Mouse (Mus musculus) limb, embryonic 12.5 days (tissue): Measurements from ENCODE around the gene Lpar3. TPM values are rescaled to one million over a fixed set of nuclear protein-coding genes. Genes with fewer than 3 reads are reported as not detected.

Source experiments
- ATAC-seq: fragments of 200-750 bp; cut with Nextera tagmentation; 2 replicates; pipeline ENCODE4 v1.8.0; 2017; ENCODE audit warnings: low read depth, moderate TSS enrichment; ENCODE audit not compliant: insufficient number of reproducible peaks, insufficient read depth, low FRiP score, low TSS enrichment
- H3K27ac ChIP-seq: fragments of 300-500 bp; sonication (generic); 2 replicates; pipeline ENCODE4 v1.5.1; 2016; ENCODE audit warnings: mild to moderate bottlenecking, moderate library complexity
- H3K27me3 ChIP-seq: fragments of 300-500 bp; sonication (generic); 2 replicates; pipeline ENCODE4 v1.6.1; 2016; ENCODE audit warnings: mild to moderate bottlenecking, moderate library complexity
- H3K36me3 ChIP-seq: fragments of 300-500 bp; sonication (generic); 2 replicates; pipeline ENCODE4 v1.6.1; 2016; ENCODE audit warnings: mild to moderate bottlenecking, moderate library complexity
- H3K4me1 ChIP-seq: fragments of 300-500 bp; sonication (generic); replicated peaks from 2 replicates; pipeline ENCODE4 v1.6.1; 2016
- H3K4me2 ChIP-seq: fragments of 300-500 bp; sonication (generic); 2 replicates; pipeline ENCODE4 v1.6.1; 2016; ENCODE audit warnings: mild to moderate bottlenecking, moderate library complexity
- H3K4me3 ChIP-seq: fragments of 300-500 bp; sonication (generic); replicated peaks from 2 replicates; pipeline ENCODE4 v1.5.1; 2016; ENCODE audit warnings: mild to moderate bottlenecking
- H3K9ac ChIP-seq: fragments of 300-500 bp; sonication (generic); replicated peaks from 2 replicates; pipeline ENCODE4 v1.6.1; 2016; ENCODE audit warnings: mild to moderate bottlenecking, moderate library complexity
- H3K9me3 ChIP-seq: fragments of 300-500 bp; sonication (generic); 2 replicates; pipeline ENCODE4 v1.6.1; 2016; ENCODE audit warnings: mild to moderate bottlenecking, moderate library complexity
- WGBS: fragments of 180-500 bp; shearing (Covaris S2); methylation state at CpG from one replicate; pipeline ENCODE4 v1.1.7; 2016; 5-methylcytosine and 5-hydroxymethylcytosine counted together
- polyA plus RNA-seq: library from polyadenylated mRNA; unstranded; fragments of >200 nt; fragmentation: Nextera tagmentation; extraction: Ambion mirVana; gene quantifications from 2 replicates; pipeline ENCODE4 v1.2.1, GENCODE M21; 2016

Gene Lpar3
- polyA plus RNA-seq, 1 experiment from 2014 or later = 0.64 TPM

- H3K4me1 ChIP-seq = peaks cover 21% of the 10 kb centered on the region
- no peak overlapping the region for H3K4me2 ChIP-seq
- H3K27ac ChIP-seq = no peak overlapping the region
- no peak overlapping the region for H3K9ac ChIP-seq
- H3K27me3 ChIP-seq = no peaks in the 10 kb centered on the region
- H3K9me3 ChIP-seq = no peaks in the 10 kb centered on the region
- no peak for ATAC-seq
- no peaks in the 10 kb centered on the region for H3K36me3 ChIP-seq
- 69% methylated on average over 11 of the region's 11 CpGs for WGBS
- no peak overlapping the region for H3K4me3 ChIP-seq
Observed at GRCm38 (mm10) chr3:146331819-146332218, 111.1 kb downstream of the Lpar3 start.

DNA sequence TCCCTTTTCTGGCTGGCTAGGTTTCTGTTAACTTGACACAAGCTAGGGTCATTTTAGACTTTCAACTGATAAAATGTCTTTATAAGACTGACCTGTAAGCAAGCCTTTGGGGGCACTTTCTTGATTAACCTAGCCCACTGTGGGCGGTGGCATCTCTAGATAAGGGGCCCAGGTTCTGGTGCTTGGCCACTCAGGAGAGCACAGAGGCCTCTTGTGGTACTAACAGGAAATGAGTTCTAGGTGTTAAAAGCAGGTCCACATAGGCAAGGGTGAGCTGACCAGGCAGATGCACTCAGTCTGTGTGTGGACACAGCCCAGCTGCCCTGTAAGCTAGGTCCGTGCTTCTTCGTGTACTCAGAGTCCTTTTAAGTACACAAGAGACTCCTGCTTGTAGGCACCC lies 112.5 kb downstream of the Lpar3 start:
- Histone ChIP-seq H3K36me3 (no peaks in the 10 kb centered on the region), H3K4me3 (no peak overlapping the region), H3K27ac (no peak overlapping the region), H3K27me3 (no peaks in the 10 kb centered on the region), H3K4me2 (no peak overlapping the region), H3K4me1 (peaks cover 27% of the 10 kb centered on the region), H3K9ac (no peak overlapping the region), H3K9me3 (no peaks in the 10 kb centered on the region)
- 89% methylated on average over 3 of the region's 3 CpGs for WGBS
- no peak for ATAC-seq

GRCm38 (mm10) chr3:146334070-146334469 lies 113.3 kb downstream of the Lpar3 start:
- 29% methylated on average over 7 of the region's 7 CpGs for WGBS
- no peaks in the 10 kb centered on the region for H3K36me3 ChIP-seq
- H3K27ac ChIP-seq = 0 out of 2 replicates have a peak overlapping the region, but pooled peaks have one; percentile 17
- peaks cover 22% of the 10 kb centered on the region for H3K4me1 ChIP-seq
- H3K4me3 ChIP-seq = no peak overlapping the region
- H3K9me3 ChIP-seq = no peaks in the 10 kb centered on the region
- H3K9ac ChIP-seq = 0 out of 2 replicates have a peak overlapping the region, but pooled peaks have one; percentile 42
- H3K4me2 ChIP-seq = no peak overlapping the region
- no peak for ATAC-seq
- H3K27me3 ChIP-seq = no peaks in the 10 kb centered on the region

Other genes with a start within 250 kb of the Lpar3 start
- 2.5 and 3.3 TPM in 2 replicates for gene Syde2, start 233.1 kb upstream of the Lpar3 start, polyA plus RNA-seq
- not detected in 2 replicates for gene Wdr63, start 112.8 kb upstream of the Lpar3 start, polyA plus RNA-seq
- gene Mcoln3, start 103.5 kb upstream of the Lpar3 start, polyA plus RNA-seq = 3.2 and 4.1 TPM in 2 replicates
- gene Mcoln2, start 71.1 kb upstream of the Lpar3 start, polyA plus RNA-seq = 0.60 and 0.70 TPM in 2 replicates
- 19.6 and 21.6 TPM in 2 replicates for gene Ssx2ip, start 183.7 kb downstream of the Lpar3 start, polyA plus RNA-seq
- gene Ctbs, start 228.8 kb downstream of the Lpar3 start, polyA plus RNA-seq = 6.4 and 7.2 TPM in 2 replicates